Mouse (Mus musculus) lung, postnatal 0 days (tissue): ENCODE results near the gene Ccdc85b.
"Not testable (repeated sequence)": the region's sequence is repeated elsewhere in the genome, so short reads cannot be mapped to it uniquely, and the experiment has no call there.

Experiments used
- CTCF ChIP-seq: IDR thresholded peaks from 2 replicates; pipeline ENCODE4 v1.5.1; 2016; ENCODE audit warnings: antibody characterized with exemption, mild to moderate bottlenecking
- EP300 ChIP-seq: IDR thresholded peaks from 2 replicates; pipeline ENCODE4 v1.6.1; 2016; ENCODE audit warnings: antibody characterized with exemption, mild to moderate bottlenecking, control low read depth

DNA sequence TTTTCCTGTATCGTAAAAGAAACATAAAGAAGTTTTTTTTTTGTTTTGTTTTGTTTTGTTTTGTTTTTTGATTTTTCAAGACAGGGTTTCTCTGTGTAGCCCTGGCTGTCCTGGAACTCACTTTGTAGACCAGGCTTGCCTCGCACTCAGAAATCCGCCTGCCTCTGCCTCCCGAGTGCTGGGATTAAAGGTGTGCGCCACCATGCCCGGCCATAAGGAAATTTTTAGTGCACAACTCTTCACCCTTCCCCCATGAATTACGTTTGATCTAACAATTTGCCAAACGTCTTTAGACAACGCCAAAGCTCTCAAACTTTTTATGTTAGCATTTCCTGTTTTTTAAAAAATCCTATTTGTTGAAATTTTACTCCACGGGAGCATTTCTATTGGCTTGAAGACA, 32.0 kb upstream of the Ccdc85b start:
- TF ChIP-seq CTCF, EP300: not testable (repeated sequence)
